Mouse (Mus musculus) heart, embryonic 15.5 days (tissue): ENCODE measurements around the gene Tmem222. TPM values are rescaled to one million over a fixed set of nuclear protein-coding genes. Genes with fewer than 3 reads are reported as not detected.

Experiments
- ATAC-seq: fragments of 200-750 bp; cut with Nextera tagmentation; replicated peaks from 2 replicates; pipeline ENCODE4 v1.8.0; 2017; ENCODE audit warnings: low read depth, moderate TSS enrichment; ENCODE audit not compliant: insufficient number of reproducible peaks, insufficient read depth, low FRiP score
- H3K27ac ChIP-seq: fragments of 300-500 bp; sonication (generic); 2 replicates; pipeline ENCODE4 v1.5.1; 2015; ENCODE audit warnings: mild to moderate bottlenecking, inconsistent platforms
- H3K27me3 ChIP-seq: fragments of 300-500 bp; sonication (generic); 2 replicates; pipeline ENCODE4 v1.6.1; 2015; ENCODE audit warnings: inconsistent platforms
- H3K36me3 ChIP-seq: fragments of 300-500 bp; sonication (generic); 2 replicates; pipeline ENCODE4 v1.6.1; 2015; ENCODE audit warnings: mild to moderate bottlenecking, inconsistent platforms
- H3K4me1 ChIP-seq: fragments of 300-500 bp; sonication (generic); replicated peaks from 2 replicates; pipeline ENCODE4 v1.6.1; 2015; ENCODE audit warnings: inconsistent platforms
- H3K4me2 ChIP-seq: fragments of 300-500 bp; sonication (generic); 2 replicates; pipeline ENCODE4 v1.6.1; 2015; ENCODE audit warnings: inconsistent platforms, mild to moderate bottlenecking, moderate library complexity
- H3K4me3 ChIP-seq: fragments of 300-500 bp; sonication (generic); 2 replicates; pipeline ENCODE4 v1.5.1; 2015; ENCODE audit warnings: mild to moderate bottlenecking, inconsistent platforms
- H3K9ac ChIP-seq: fragments of 300-500 bp; sonication (generic); 2 replicates; pipeline ENCODE4 v1.6.1; 2015; ENCODE audit warnings: mild to moderate bottlenecking, inconsistent platforms
- H3K9me3 ChIP-seq: fragments of 300-500 bp; sonication (generic); replicated peaks from 2 replicates; pipeline ENCODE4 v1.6.1; 2016; ENCODE audit warnings: inconsistent platforms
- WGBS: fragments of 180-500 bp; shearing (Covaris S2); methylation state at CpG from one replicate; pipeline ENCODE4 v1.1.7; 2015; ENCODE audit warnings: mixed read lengths; 5-methylcytosine and 5-hydroxymethylcytosine counted together
- polyA plus RNA-seq: library from polyadenylated mRNA; unstranded; fragments of >200 nt; fragmentation: Nextera tagmentation; extraction: Ambion mirVana; gene quantifications from 2 replicates; pipeline ENCODE4 v1.2.1, GENCODE M21; 2015

Gene Tmem222
- polyA plus RNA-seq, 1 experiment from 2014 or later, result 46.1 TPM

- Histone ChIP-seq H3K27ac (no peak overlapping the region), H3K27me3 (peaks cover 3% of the 10 kb centered on the region; the same call in 1 of the 2 replicates), H3K9me3 (no peaks in the 10 kb centered on the region), H3K4me1 (peaks cover 3% of the 10 kb centered on the region), H3K9ac (no peak overlapping the region), H3K4me2 (no peak overlapping the region), H3K4me3 (no peak overlapping the region), H3K36me3 (no peaks in the 10 kb centered on the region)
- WGBS, result 28% methylated on average over 10 of the region's 10 CpGs
- ATAC-seq, result no peak
Measured at GRCm38 (mm10) chr4:133233285-133233976, 44.2 kb downstream of the Tmem222 start.

- no peak for ATAC-seq
- no peaks in the 10 kb centered on the region for H3K9me3 ChIP-seq
- no peaks in the 10 kb centered on the region; the same call in 1 of the 2 replicates for H3K27me3 ChIP-seq
- H3K9ac ChIP-seq, result no peak overlapping the region
- H3K4me1 ChIP-seq, result peaks cover 3% of the 10 kb centered on the region
- H3K4me3 ChIP-seq, result no peak overlapping the region
- no peak overlapping the region for H3K4me2 ChIP-seq
- no peaks in the 10 kb centered on the region for H3K36me3 ChIP-seq
- 75% methylated on average over 8 of the region's 8 CpGs for WGBS
- H3K27ac ChIP-seq, result no peak overlapping the region
Measured at GRCm38 (mm10) chr4:133229582-133229981, 48.0 kb downstream of the Tmem222 start.

- Histone ChIP-seq H3K27ac (no peak overlapping the region), H3K36me3 (no peaks in the 10 kb centered on the region), H3K4me2 (no peak overlapping the region), H3K4me3 (no peak overlapping the region), H3K4me1 (no peaks in the 10 kb centered on the region), H3K9ac (no peak overlapping the region), H3K27me3 (peaks cover 6% of the 10 kb centered on the region; the same call in 1 of the 2 replicates), H3K9me3 (no peaks in the 10 kb centered on the region)
- WGBS, result 63% methylated on average over 8 of the region's 8 CpGs
- ATAC-seq, result no peak
Measured at GRCm38 (mm10) chr4:133227636-133228035, 50.0 kb downstream of the Tmem222 start.

- Histone ChIP-seq H3K9ac (no peak overlapping the region), H3K4me1 (no peaks in the 10 kb centered on the region), H3K36me3 (no peaks in the 10 kb centered on the region), H3K4me3 (no peak overlapping the region), H3K27ac (no peak overlapping the region), H3K27me3 (peaks cover 20% of the 10 kb centered on the region), H3K9me3 (no peaks in the 10 kb centered on the region), H3K4me2 (no peak overlapping the region)
- no peak for ATAC-seq
- 61% methylated on average over 10 of the region's 10 CpGs for WGBS
Measured at GRCm38 (mm10) chr4:133226073-133226472, 51.5 kb downstream of the Tmem222 start.

- WGBS, result 68% methylated on average over 5 of the region's 5 CpGs
- H3K4me3 ChIP-seq, result no peak overlapping the region
Measured at GRCm38 (mm10) chr4:133223875-133224274, 53.7 kb downstream of the Tmem222 start.

GRCm38 (mm10) chr4:133221701-133222100 is 55.9 kb downstream of the Tmem222 start:
- no peak overlapping the region for H3K9ac ChIP-seq
- peaks cover 5% of the 10 kb centered on the region for H3K4me1 ChIP-seq
- WGBS, result 80% methylated on average over 8 of the region's 8 CpGs
- no peak overlapping the region for H3K4me2 ChIP-seq
- no peaks in the 10 kb centered on the region for H3K9me3 ChIP-seq
- H3K4me3 ChIP-seq, result no peak overlapping the region
- ATAC-seq, result no peak
- no peaks in the 10 kb centered on the region for H3K36me3 ChIP-seq
- H3K27me3 ChIP-seq, result peaks cover 40% of the 10 kb centered on the region
- H3K27ac ChIP-seq, result no peak overlapping the region

More at GRCm38 (mm10) chr4:133223875-133224274, 53.7 kb downstream of the Tmem222 start:
- no peak overlapping the region for H3K9ac ChIP-seq
- peaks cover 39% of the 10 kb centered on the region for H3K27me3 ChIP-seq
- H3K36me3 ChIP-seq, result no peaks in the 10 kb centered on the region
- H3K4me1 ChIP-seq, result peaks cover 5% of the 10 kb centered on the region
- no peaks in the 10 kb centered on the region for H3K9me3 ChIP-seq
- no peak overlapping the region for H3K27ac ChIP-seq
- no peak overlapping the region for H3K4me2 ChIP-seq
- ATAC-seq, result no peak

- WGBS, result 6% methylated on average over 25 of the region's 25 CpGs
- no peaks in the 10 kb centered on the region for H3K9me3 ChIP-seq
Measured at GRCm38 (mm10) chr4:133220656-133221055, 56.9 kb downstream of the Tmem222 start.

GRCm38 (mm10) chr4:133218745-133219144 is 58.8 kb downstream of the Tmem222 start:
- no peak for ATAC-seq
- Histone ChIP-seq H3K4me3 (no peak overlapping the region), H3K27me3 (peaks cover 47% of the 10 kb centered on the region), H3K36me3 (no peaks in the 10 kb centered on the region), H3K4me2 (no peak overlapping the region), H3K4me1 (peaks cover 7% of the 10 kb centered on the region), H3K9ac (no peak overlapping the region), H3K27ac (no peak overlapping the region), H3K9me3 (no peaks in the 10 kb centered on the region)
- WGBS, result 88% methylated on average over 3 of the region's 3 CpGs

More at GRCm38 (mm10) chr4:133220656-133221055, 56.9 kb downstream of the Tmem222 start:
- ATAC-seq, result no peak
- no peaks in the 10 kb centered on the region for H3K36me3 ChIP-seq
- H3K27me3 ChIP-seq, result peaks cover 40% of the 10 kb centered on the region
- no peak overlapping the region for H3K27ac ChIP-seq
- peak overlapping the region; percentile 39 for H3K4me3 ChIP-seq
- peak overlapping the region; percentile 70 for H3K4me2 ChIP-seq
- peaks cover 5% of the 10 kb centered on the region for H3K4me1 ChIP-seq
- 0 out of 2 replicates have a peak overlapping the region, but pooled peaks have one; percentile 26 for H3K9ac ChIP-seq

- peaks cover 52% of the 10 kb centered on the region for H3K27me3 ChIP-seq
- H3K9ac ChIP-seq, result no peak overlapping the region
- H3K36me3 ChIP-seq, result no peaks in the 10 kb centered on the region
- peaks cover 18% of the 10 kb centered on the region for H3K4me1 ChIP-seq
- no peak overlapping the region for H3K4me3 ChIP-seq
- no peak for ATAC-seq
- H3K9me3 ChIP-seq, result no peaks in the 10 kb centered on the region
- 4% methylated on average over 5 of the region's 5 CpGs for WGBS
- no peak overlapping the region for H3K4me2 ChIP-seq
- no peak overlapping the region for H3K27ac ChIP-seq
Measured at GRCm38 (mm10) chr4:133217641-133218040, 60.0 kb downstream of the Tmem222 start.

Other genes with a start within 250 kb of the Tmem222 start
- 67.3 and 72.8 TPM in 2 replicates for gene Wasf2, start 147.3 kb downstream of the Tmem222 start, polyA plus RNA-seq
- gene Cd164l2, start 65.7 kb downstream of the Tmem222 start, polyA plus RNA-seq, result 0.28 and 1.7 TPM in 2 replicates
- 0.05 and 0.34 TPM in 2 replicates for gene Gpr3, start 65.3 kb downstream of the Tmem222 start, polyA plus RNA-seq
- gene Map3k6, start 37.0 kb downstream of the Tmem222 start, polyA plus RNA-seq, result 2.9 and 3.4 TPM in 2 replicates
- 0.96 and 4.9 TPM in 2 replicates for gene Sytl1, start 14.7 kb downstream of the Tmem222 start, polyA plus RNA-seq
- gene Wdtc1, start 75.7 kb upstream of the Tmem222 start, polyA plus RNA-seq, result 11.4 and 14.3 TPM in 2 replicates
- gene Slc9a1, start 91.9 kb upstream of the Tmem222 start, polyA plus RNA-seq, result 6.6 and 8.2 TPM in 2 replicates
- gene Tent5b, start 202.3 kb upstream of the Tmem222 start, polyA plus RNA-seq, result 0.83 and 1.2 TPM in 2 replicates
- 1.3 and 1.4 TPM in 2 replicates for gene Trnp1, start 220.8 kb upstream of the Tmem222 start, polyA plus RNA-seq
- 0.84 and 5.0 TPM in 2 replicates for gene Kdf1, start 241.2 kb upstream of the Tmem222 start, polyA plus RNA-seq